Mouse (Mus musculus) liver, postnatal 0 days (tissue): ENCODE measurements around the gene Cers1.

Experiments used
- CTCF ChIP-seq: sonication (generic); IDR thresholded peaks from 2 replicates; pipeline ENCODE4 v1.5.1; 2016; ENCODE audit warnings: antibody characterized with exemption, low read depth
- EP300 ChIP-seq: IDR thresholded peaks from 2 replicates; pipeline ENCODE4 v1.6.1; 2016; ENCODE audit warnings: antibody characterized with exemption, low read depth, mild to moderate bottlenecking

- TF ChIP-seq CTCF, result peak; percentile 75
- no peak for TF ChIP-seq EP300
Measured at GRCm38 (mm10) chr8:70332070-70332877, 16.7 kb downstream of the Cers1 start.
